Mouse (Mus musculus): ENCODE results near the gene Adamts20. TPM values are rescaled to one million over a fixed set of nuclear protein-coding genes. Genes with fewer than 3 reads are reported as not detected.

Adamts20 gene
- polyA plus RNA-seq, 1 experiment, result not detected

DNA sequence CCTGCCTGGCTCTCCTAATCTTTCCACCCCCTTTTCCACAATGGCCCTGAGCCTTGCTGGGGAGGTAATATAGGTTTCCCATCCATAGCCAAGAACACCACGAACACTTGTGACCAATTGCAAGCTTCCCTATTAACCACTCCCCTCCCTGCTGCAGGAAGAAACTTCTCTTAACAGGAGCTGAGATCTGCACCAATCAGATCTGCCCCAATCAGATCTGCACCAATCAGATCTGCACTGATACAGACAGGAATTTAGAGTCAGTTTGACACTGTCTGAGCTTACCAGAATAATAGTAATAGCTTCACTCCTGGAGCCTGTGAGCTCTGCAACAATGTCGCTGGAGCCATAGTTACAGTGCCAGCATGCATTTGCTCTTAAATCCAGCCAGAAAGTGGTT, 58.9 kb downstream of the Adamts20 start:
- Histone ChIP-seq H3K27me3 (ENCODE audit: control insufficient read depth, insufficient read depth, insufficient read length) (peaks cover 6% of the 10 kb centered on the region), H3K36me3 (ENCODE audit: control insufficient read depth, insufficient read depth) (no peaks in the 10 kb centered on the region), H3K4me3 (no peak overlapping the region), H3K4me2 (ENCODE audit: low read depth) (no peak overlapping the region), H3ac (ENCODE audit: control insufficient read depth, insufficient read length) (no peak overlapping the region), H3K79me2 (ENCODE audit: control insufficient read depth, insufficient read depth) (no peaks in the 10 kb centered on the region)
- TF ChIP-seq MYOD1 (IDR thresholded peaks at IDR 0.05; ENCODE audit: control insufficient read depth in 1 of 3, insufficient read length in 2 of 3, low read depth in 2 of 3) (no peak), POLR2A (IDR thresholded peaks at IDR 0.05; ENCODE audit: insufficient read length, low read depth) (no peak), POLR2AphosphoS2 (IDR thresholded peaks at IDR 0.05; ENCODE audit: insufficient read length, low read depth) (no peak), CEBPB (IDR thresholded peaks at IDR 0.05; ENCODE audit: insufficient read depth, poor library complexity, severe bottlenecking) (no peak), TCF3 (IDR thresholded peaks at IDR 0.05; ENCODE audit: insufficient read length, low read depth) (no peak), SRF (IDR thresholded peaks at IDR 0.05; ENCODE audit: control insufficient read depth, insufficient read length, low read depth) (no peak), TCF12 (IDR thresholded peaks at IDR 0.05; ENCODE audit: insufficient read depth, poor library complexity, severe bottlenecking) (no peak), REST (IDR thresholded peaks at IDR 0.05; ENCODE audit: insufficient read depth, insufficient read length) (no peak), MAX (IDR thresholded peaks at IDR 0.05; ENCODE audit: low read depth) (no peak), E2F4 (IDR thresholded peaks at IDR 0.05; ENCODE audit: insufficient read depth) (no peak)

GRCm38 (mm10) chr15:94404071-94404545, 61.1 kb downstream of the Adamts20 start:
- TF ChIP-seq REST (IDR thresholded peaks at IDR 0.05; ENCODE audit: insufficient read depth, insufficient read length), result no peak
- no peak for TF ChIP-seq E2F4 (IDR thresholded peaks at IDR 0.05; ENCODE audit: insufficient read depth)
- TF ChIP-seq USF1 (IDR thresholded peaks at IDR 0.05; ENCODE audit: low read depth), result no peak
- TF ChIP-seq SRF (IDR thresholded peaks at IDR 0.05; ENCODE audit: control insufficient read depth, insufficient read length, low read depth), result no peak
- TF ChIP-seq POLR2A (IDR thresholded peaks at IDR 0.05; ENCODE audit: insufficient read length, low read depth), result no peak
- TF ChIP-seq MYOG (IDR thresholded peaks at IDR 0.05; ENCODE audit: control insufficient read depth in 1 of 3, insufficient read depth in 1 of 3, insufficient read length in 2 of 3, low read depth in 2 of 3), result no peak
- TF ChIP-seq MYOD1 (IDR thresholded peaks at IDR 0.05; ENCODE audit: control insufficient read depth in 1 of 3, insufficient read length in 2 of 3, low read depth in 2 of 3), result no peak
- no peak for TF ChIP-seq TCF12 (IDR thresholded peaks at IDR 0.05; ENCODE audit: insufficient read depth, poor library complexity, severe bottlenecking)
- TF ChIP-seq TCF3 (IDR thresholded peaks at IDR 0.05; ENCODE audit: insufficient read length, low read depth), result no peak
- no peak for TF ChIP-seq MAX (IDR thresholded peaks at IDR 0.05; ENCODE audit: low read depth)
- Histone ChIP-seq H3K79me2 (ENCODE audit: control insufficient read depth, insufficient read depth) (no peaks in the 10 kb centered on the region), H3K27me3 (ENCODE audit: control insufficient read depth, insufficient read depth, insufficient read length) (peaks cover 6% of the 10 kb centered on the region), H3K36me3 (ENCODE audit: control insufficient read depth, insufficient read depth) (no peaks in the 10 kb centered on the region), H3ac (ENCODE audit: control insufficient read depth, insufficient read length) (no peak overlapping the region), H3K4me3 (no peak overlapping the region), H3K4me2 (ENCODE audit: low read depth) (no peak overlapping the region)

- no peak overlapping the region for H3K4me3 ChIP-seq
- TF ChIP-seq MYOG (IDR thresholded peaks at IDR 0.05; ENCODE audit: control insufficient read depth in 1 of 3, insufficient read depth in 1 of 3, insufficient read length in 2 of 3, low read depth in 2 of 3), result no peak
- TF ChIP-seq REST (IDR thresholded peaks at IDR 0.05; ENCODE audit: insufficient read depth, insufficient read length), result no peak
- no peak for TF ChIP-seq CEBPB (IDR thresholded peaks at IDR 0.05; ENCODE audit: insufficient read depth, poor library complexity, severe bottlenecking)
- no peak for TF ChIP-seq TCF3 (IDR thresholded peaks at IDR 0.05; ENCODE audit: insufficient read length, low read depth)
- no peak for TF ChIP-seq MYOD1 (IDR thresholded peaks at IDR 0.05; ENCODE audit: control insufficient read depth in 1 of 3, insufficient read length in 2 of 3, low read depth in 2 of 3)
- TF ChIP-seq POLR2A (IDR thresholded peaks at IDR 0.05; ENCODE audit: insufficient read length, low read depth), result no peak
- no peak for TF ChIP-seq POLR2AphosphoS2 (IDR thresholded peaks at IDR 0.05; ENCODE audit: insufficient read length, low read depth)
- no peak for TF ChIP-seq SRF (IDR thresholded peaks at IDR 0.05; ENCODE audit: control insufficient read depth, insufficient read length, low read depth)
- TF ChIP-seq TCF12 (IDR thresholded peaks at IDR 0.05; ENCODE audit: insufficient read depth, poor library complexity, severe bottlenecking), result no peak
- no peak for TF ChIP-seq USF1 (IDR thresholded peaks at IDR 0.05; ENCODE audit: low read depth)
- TF ChIP-seq MAX (IDR thresholded peaks at IDR 0.05; ENCODE audit: low read depth), result no peak
- TF ChIP-seq E2F4 (IDR thresholded peaks at IDR 0.05; ENCODE audit: insufficient read depth), result no peak
- H3K4me2 ChIP-seq (ENCODE audit: low read depth), result no peak overlapping the region
- no peak overlapping the region for H3ac ChIP-seq (ENCODE audit: control insufficient read depth, insufficient read length)
- no peaks in the 10 kb centered on the region for H3K79me2 ChIP-seq (ENCODE audit: control insufficient read depth, insufficient read depth)
- peaks cover 6% of the 10 kb centered on the region for H3K27me3 ChIP-seq (ENCODE audit: control insufficient read depth, insufficient read depth, insufficient read length)
- H3K36me3 ChIP-seq (ENCODE audit: control insufficient read depth, insufficient read depth), result no peaks in the 10 kb centered on the region
Measured at GRCm38 (mm10) chr15:94403461-94404070, 61.7 kb downstream of the Adamts20 start.

- peaks cover 6% of the 10 kb centered on the region for H3K27me3 ChIP-seq (ENCODE audit: control insufficient read depth, insufficient read depth, insufficient read length)
- no peaks in the 10 kb centered on the region for H3K79me2 ChIP-seq (ENCODE audit: control insufficient read depth, insufficient read depth)
- no peaks in the 10 kb centered on the region for H3K36me3 ChIP-seq (ENCODE audit: control insufficient read depth, insufficient read depth)
- H3ac ChIP-seq (ENCODE audit: control insufficient read depth, insufficient read length), result no peak overlapping the region
- H3K4me3 ChIP-seq, result no peak overlapping the region
- TF ChIP-seq SRF (IDR thresholded peaks at IDR 0.05; ENCODE audit: control insufficient read depth, insufficient read length, low read depth), result no peak
- no peak for TF ChIP-seq MYOG (IDR thresholded peaks at IDR 0.05; ENCODE audit: control insufficient read depth in 1 of 3, insufficient read depth in 1 of 3, insufficient read length in 2 of 3, low read depth in 2 of 3)
- TF ChIP-seq TCF3 (IDR thresholded peaks at IDR 0.05; ENCODE audit: insufficient read length, low read depth), result no peak
- TF ChIP-seq CEBPB (IDR thresholded peaks at IDR 0.05; ENCODE audit: insufficient read depth, poor library complexity, severe bottlenecking), result no peak
- TF ChIP-seq E2F4 (IDR thresholded peaks at IDR 0.05; ENCODE audit: insufficient read depth), result no peak
- no peak for TF ChIP-seq MYOD1 (IDR thresholded peaks at IDR 0.05; ENCODE audit: control insufficient read depth in 1 of 3, insufficient read length in 2 of 3, low read depth in 2 of 3)
- TF ChIP-seq POLR2AphosphoS2 (IDR thresholded peaks at IDR 0.05; ENCODE audit: insufficient read length, low read depth), result no peak
- TF ChIP-seq REST (IDR thresholded peaks at IDR 0.05; ENCODE audit: insufficient read depth, insufficient read length), result no peak
- TF ChIP-seq POLR2A (IDR thresholded peaks at IDR 0.05; ENCODE audit: insufficient read length, low read depth), result no peak
- TF ChIP-seq MAX (IDR thresholded peaks at IDR 0.05; ENCODE audit: low read depth), result no peak
- no peak for TF ChIP-seq USF1 (IDR thresholded peaks at IDR 0.05; ENCODE audit: low read depth)
- no peak for TF ChIP-seq TCF12 (IDR thresholded peaks at IDR 0.05; ENCODE audit: insufficient read depth, poor library complexity, severe bottlenecking)
- H3K4me2 ChIP-seq (ENCODE audit: low read depth), result no peak overlapping the region
Measured at GRCm38 (mm10) chr15:94403018-94403417, 62.2 kb downstream of the Adamts20 start.
